Mouse (Mus musculus): ENCODE measurements around the gene Diaph3. TPM values are rescaled to one million over a fixed set of nuclear protein-coding genes. Genes with fewer than 3 reads are reported as not detected.

The Diaph3 gene
- polyA plus RNA-seq, 1 experiment, result 10.7 TPM

DNA sequence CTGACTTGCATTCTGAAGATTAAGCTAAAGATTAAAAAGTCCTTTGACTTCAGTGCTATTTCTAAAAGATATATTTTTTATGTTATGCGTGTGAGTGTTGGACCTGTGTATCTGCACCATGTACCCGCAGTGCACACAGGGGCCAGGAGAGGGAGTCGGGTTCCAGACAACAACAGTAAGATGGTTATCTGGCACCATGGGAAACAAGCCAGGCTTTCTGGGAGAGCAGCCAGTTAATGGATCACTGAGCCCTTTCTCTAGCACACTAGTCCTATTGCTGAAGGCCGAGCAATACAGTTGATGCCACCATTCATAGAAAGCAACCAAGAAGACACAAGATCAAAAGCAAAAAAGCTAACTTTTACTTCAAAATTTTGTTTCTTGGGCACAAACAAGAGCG lies 271.5 kb downstream of the Diaph3 start:
- Histone ChIP-seq H3K9me3 (no peaks in the 10 kb centered on the region), H3K4me1 (peaks cover 10% of the 10 kb centered on the region), H3K36me3 (replicated peaks; ENCODE audit: low read length) (peaks cover 8% of the 10 kb centered on the region), H3K4me3 (replicated peaks) (no peak overlapping the region), H3K27me3 (replicated peaks) (no peaks in the 10 kb centered on the region)
- TF ChIP-seq GATA1 (IDR thresholded peaks at IDR 0.05; ENCODE audit: borderline replicate concordance, low read length), result no peak
- TF ChIP-seq FLI1 (IDR thresholded peaks at IDR 0.05; ENCODE audit: low read length), result no peak

DNA sequence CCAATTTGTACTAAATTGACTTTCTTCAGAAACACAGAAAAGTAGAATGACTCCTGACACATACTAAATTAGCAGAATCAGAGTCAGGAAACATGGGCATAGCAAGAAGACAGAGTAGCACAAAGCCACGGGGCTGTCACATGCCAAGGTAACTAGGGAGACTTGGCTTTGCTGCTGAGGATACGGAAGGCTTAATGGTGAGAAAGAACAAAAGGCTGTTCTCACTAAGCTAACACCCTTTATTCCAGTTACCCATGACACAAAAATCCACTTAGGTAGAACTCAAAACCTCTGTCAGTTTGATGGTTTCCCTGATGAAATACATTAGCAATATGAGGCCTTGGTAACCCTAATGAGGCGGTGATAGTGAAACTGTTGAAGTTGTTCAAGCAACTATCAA lies 273.9 kb downstream of the Diaph3 start:
- H3K9me3 ChIP-seq, result no peaks in the 10 kb centered on the region
- TF ChIP-seq FLI1 (IDR thresholded peaks at IDR 0.05; ENCODE audit: low read length) (no peak), GATA1 (IDR thresholded peaks at IDR 0.05; ENCODE audit: borderline replicate concordance, low read length) (no peak)
- H3K4me1 ChIP-seq, result peaks cover 10% of the 10 kb centered on the region
- no peak overlapping the region for H3K4me3 ChIP-seq (replicated peaks)
- no peaks in the 10 kb centered on the region for H3K27me3 ChIP-seq (replicated peaks)
- peaks cover 8% of the 10 kb centered on the region for H3K36me3 ChIP-seq (replicated peaks; ENCODE audit: low read length)

DNA sequence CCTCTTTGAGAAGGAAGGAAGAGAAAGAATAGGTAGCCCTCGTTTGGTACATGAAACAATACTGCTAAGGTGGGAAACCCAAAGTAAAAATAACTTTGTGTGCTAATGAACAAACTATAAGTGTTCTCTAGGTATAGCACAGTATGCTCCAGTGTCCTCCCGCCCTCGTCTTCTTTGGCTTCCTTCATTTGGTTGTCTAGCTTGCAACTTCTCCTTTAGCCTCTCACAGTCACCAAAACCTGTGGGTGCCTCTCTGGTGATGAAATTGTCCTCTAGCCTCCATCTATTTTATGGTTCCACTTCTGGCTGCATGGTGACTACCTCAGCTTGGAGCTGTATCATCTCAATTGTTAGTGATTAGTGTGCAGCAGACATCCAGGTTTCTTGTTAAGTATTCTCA lies 277.0 kb downstream of the Diaph3 start:
- H3K4me1 ChIP-seq, result peaks cover 16% of the 10 kb centered on the region
- H3K27me3 ChIP-seq (replicated peaks), result no peaks in the 10 kb centered on the region
- H3K4me3 ChIP-seq (replicated peaks), result no peak overlapping the region
- H3K36me3 ChIP-seq (replicated peaks; ENCODE audit: low read length), result peaks cover 8% of the 10 kb centered on the region
- TF ChIP-seq FLI1 (IDR thresholded peaks at IDR 0.05; ENCODE audit: low read length) (no peak), GATA1 (IDR thresholded peaks at IDR 0.05; ENCODE audit: borderline replicate concordance, low read length) (no peak)
- H3K9me3 ChIP-seq, result no peaks in the 10 kb centered on the region

DNA sequence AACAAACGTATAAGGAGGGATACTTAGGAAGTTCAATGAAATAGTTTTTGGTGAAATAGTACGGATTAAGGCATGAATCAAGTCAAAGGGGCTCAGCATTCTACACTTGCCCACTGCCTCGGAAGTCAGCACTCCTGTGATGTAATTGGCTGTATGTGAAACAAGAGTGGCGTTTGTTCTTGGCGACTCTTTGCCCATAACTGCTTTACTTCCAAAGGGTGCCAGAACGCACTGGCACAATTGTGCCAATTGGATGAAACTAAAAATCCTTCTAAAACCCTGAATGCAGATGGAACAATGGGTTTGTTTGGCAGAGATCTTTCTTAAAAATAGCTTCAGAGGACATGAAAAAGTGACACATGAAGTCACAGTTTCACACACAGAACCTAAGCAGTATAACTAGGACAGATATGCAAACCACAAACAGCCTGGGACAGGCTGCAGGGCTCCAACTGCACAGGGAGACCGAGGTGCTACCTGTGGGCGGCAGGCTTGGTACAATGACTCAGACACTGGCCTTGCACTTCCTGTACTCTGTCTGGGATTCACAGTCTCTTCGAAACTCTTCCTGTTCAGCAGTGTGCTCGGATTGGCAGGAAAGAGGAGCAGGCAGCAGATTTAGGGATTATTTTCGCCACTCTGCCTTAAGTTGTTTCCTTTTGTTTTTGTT lies 279.6 kb downstream of the Diaph3 start:
- Histone ChIP-seq H3K4me1 (peaks cover 9% of the 10 kb centered on the region), H3K36me3 (replicated peaks; ENCODE audit: low read length) (peaks cover 6% of the 10 kb centered on the region), H3K27me3 (replicated peaks) (no peaks in the 10 kb centered on the region), H3K4me3 (replicated peaks) (no peak overlapping the region), H3K9me3 (no peaks in the 10 kb centered on the region)
- TF ChIP-seq GATA1 (IDR thresholded peaks at IDR 0.05; ENCODE audit: borderline replicate concordance, low read length) (no peak), FLI1 (IDR thresholded peaks at IDR 0.05; ENCODE audit: low read length) (no peak)

DNA sequence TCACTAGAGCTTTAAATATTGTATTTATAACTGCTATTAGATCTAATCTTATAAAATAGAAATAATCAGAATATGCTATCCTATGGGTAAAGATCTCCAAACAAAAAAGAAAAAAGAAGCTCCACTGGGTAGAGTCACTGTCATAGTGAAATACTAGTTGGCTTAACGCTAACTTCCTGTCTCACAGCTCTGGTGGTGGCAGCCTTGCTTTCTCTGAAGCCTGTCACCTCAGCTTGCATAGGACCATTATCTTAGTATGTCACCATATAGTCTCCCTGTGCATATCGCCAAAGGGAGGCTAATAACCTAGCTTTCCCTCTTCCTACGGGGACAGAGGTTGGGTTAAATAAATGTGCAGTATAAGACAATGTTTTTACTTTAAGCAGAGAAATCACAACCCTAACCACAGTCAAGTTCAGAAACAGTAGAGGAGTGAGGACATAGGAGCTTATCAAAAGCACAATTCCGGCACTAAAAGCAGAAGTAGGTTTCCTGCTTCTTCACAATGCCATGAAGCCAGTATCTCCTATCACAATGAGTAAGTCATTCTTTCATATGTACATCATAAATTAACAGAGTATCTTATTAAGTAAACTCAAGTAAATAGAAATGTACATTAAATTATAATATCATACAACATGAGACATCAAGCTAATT lies 293.8 kb downstream of the Diaph3 start:
- no peaks in the 10 kb centered on the region for H3K27me3 ChIP-seq (replicated peaks)
- TF ChIP-seq FLI1 (IDR thresholded peaks at IDR 0.05; ENCODE audit: low read length) (no peak), GATA1 (IDR thresholded peaks at IDR 0.05; ENCODE audit: borderline replicate concordance, low read length) (no peak)
- no peaks in the 10 kb centered on the region for H3K9me3 ChIP-seq
- peaks cover 6% of the 10 kb centered on the region for H3K4me1 ChIP-seq
- H3K4me3 ChIP-seq (replicated peaks), result peak overlapping the region; percentile 54
- no peaks in the 10 kb centered on the region for H3K36me3 ChIP-seq (replicated peaks; ENCODE audit: low read length)

DNA sequence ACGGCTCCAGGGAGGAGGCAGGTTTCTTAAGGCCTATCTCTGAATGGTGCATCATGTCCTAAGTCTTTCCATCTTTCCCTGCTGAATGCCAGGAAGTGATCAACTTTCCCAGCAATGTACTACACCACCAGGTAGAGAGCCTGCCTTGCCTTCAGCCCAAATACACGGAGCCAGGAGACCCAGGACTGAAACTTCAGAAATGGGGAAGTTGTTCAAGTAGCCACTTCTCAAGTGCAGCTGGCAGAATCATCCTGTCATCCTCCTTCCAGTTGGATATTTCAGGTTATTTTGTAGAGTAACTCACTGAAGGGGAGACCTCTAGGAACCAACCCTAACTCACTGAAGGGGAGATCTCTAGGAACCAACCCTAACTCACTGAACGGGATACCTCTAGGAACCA lies 297.0 kb downstream of the Diaph3 start:
- H3K4me3 ChIP-seq (replicated peaks), result no peak overlapping the region
- TF ChIP-seq FLI1 (IDR thresholded peaks at IDR 0.05; ENCODE audit: low read length) (no peak), GATA1 (IDR thresholded peaks at IDR 0.05; ENCODE audit: borderline replicate concordance, low read length) (no peak)
- H3K9me3 ChIP-seq, result no peaks in the 10 kb centered on the region
- peaks cover 6% of the 10 kb centered on the region for H3K4me1 ChIP-seq
- H3K27me3 ChIP-seq (replicated peaks), result no peaks in the 10 kb centered on the region
- no peaks in the 10 kb centered on the region for H3K36me3 ChIP-seq (replicated peaks; ENCODE audit: low read length)

DNA sequence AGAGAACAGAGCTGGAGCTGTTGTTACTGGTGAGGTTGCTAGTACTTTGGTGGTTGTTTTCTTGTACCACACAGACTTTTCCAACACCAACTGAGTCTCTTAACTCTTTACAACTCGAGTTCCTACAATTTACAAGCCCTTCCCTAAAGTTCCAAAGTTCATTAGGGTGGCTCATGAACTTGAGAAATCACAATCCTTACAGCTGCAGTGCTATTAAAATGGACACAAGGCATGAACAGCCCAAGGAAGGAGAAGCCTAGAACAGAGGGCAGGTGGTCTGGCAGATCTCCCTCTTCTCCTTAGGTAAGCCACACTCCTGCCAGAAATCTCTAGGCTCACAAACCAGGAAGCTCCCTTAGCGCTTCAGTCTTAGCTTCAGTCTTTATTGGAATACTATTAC lies 303.4 kb downstream of the Diaph3 start:
- peaks cover 2% of the 10 kb centered on the region for H3K36me3 ChIP-seq (replicated peaks; ENCODE audit: low read length)
- no peak for TF ChIP-seq GATA1 (IDR thresholded peaks at IDR 0.05; ENCODE audit: borderline replicate concordance, low read length)
- no peak for TF ChIP-seq FLI1 (IDR thresholded peaks at IDR 0.05; ENCODE audit: low read length)
- no peaks in the 10 kb centered on the region for H3K9me3 ChIP-seq
- no peaks in the 10 kb centered on the region; the same call in 1 of the 2 replicates for H3K4me1 ChIP-seq
- H3K27me3 ChIP-seq (replicated peaks), result no peaks in the 10 kb centered on the region
- no peak overlapping the region for H3K4me3 ChIP-seq (replicated peaks)

DNA sequence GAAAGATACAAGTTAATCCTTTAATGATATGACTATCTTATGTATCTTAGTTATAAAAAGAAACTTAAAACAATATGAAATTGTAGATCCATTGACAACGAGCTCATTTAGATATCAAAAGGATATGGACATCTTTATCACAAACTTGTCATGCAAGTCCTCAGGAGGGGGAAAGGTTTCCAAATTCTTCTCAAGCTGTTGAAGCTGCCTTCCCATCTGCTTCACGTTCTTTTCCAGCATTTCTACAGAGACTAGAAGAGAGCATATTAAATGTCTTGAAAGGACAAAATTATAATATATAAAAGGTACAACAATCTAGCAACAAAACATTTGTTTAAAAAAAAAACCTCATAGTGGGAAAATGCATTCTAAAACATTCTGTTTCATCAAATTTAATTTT lies 306.2 kb downstream of the Diaph3 start:
- TF ChIP-seq FLI1 (IDR thresholded peaks at IDR 0.05; ENCODE audit: low read length) (no peak), GATA1 (IDR thresholded peaks at IDR 0.05; ENCODE audit: borderline replicate concordance, low read length) (no peak)
- no peak overlapping the region for H3K4me3 ChIP-seq (replicated peaks)
- H3K9me3 ChIP-seq, result no peaks in the 10 kb centered on the region
- no peaks in the 10 kb centered on the region; the same call in 1 of the 2 replicates for H3K4me1 ChIP-seq
- no peaks in the 10 kb centered on the region for H3K27me3 ChIP-seq (replicated peaks)
- peaks cover 11% of the 10 kb centered on the region for H3K36me3 ChIP-seq (replicated peaks; ENCODE audit: low read length)

DNA sequence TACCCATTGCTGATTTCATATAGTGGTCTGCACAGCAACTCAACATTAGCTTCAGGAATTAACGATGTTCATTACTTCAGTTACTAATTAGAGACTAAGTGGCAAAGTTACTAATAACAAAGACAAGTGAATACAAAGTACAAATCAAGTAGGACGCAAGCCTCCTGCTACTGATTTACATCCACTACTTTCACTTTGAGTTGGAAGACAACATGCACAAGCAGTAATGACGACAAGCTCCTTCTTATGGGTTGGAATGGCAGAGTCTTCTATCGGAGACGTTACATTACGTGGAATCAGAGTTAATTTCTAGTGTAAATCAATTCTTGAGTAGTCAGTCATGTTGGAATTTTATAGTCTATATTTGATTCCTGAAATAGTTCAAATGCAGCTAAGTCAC lies 306.8 kb downstream of the Diaph3 start:
- H3K4me3 ChIP-seq (replicated peaks), result no peak overlapping the region
- H3K4me1 ChIP-seq, result no peaks in the 10 kb centered on the region; the same call in 1 of the 2 replicates
- peaks cover 11% of the 10 kb centered on the region for H3K36me3 ChIP-seq (replicated peaks; ENCODE audit: low read length)
- TF ChIP-seq GATA1 (IDR thresholded peaks at IDR 0.05; ENCODE audit: borderline replicate concordance, low read length) (no peak), FLI1 (IDR thresholded peaks at IDR 0.05; ENCODE audit: low read length) (no peak)
- no peaks in the 10 kb centered on the region for H3K9me3 ChIP-seq
- no peaks in the 10 kb centered on the region for H3K27me3 ChIP-seq (replicated peaks)

DNA sequence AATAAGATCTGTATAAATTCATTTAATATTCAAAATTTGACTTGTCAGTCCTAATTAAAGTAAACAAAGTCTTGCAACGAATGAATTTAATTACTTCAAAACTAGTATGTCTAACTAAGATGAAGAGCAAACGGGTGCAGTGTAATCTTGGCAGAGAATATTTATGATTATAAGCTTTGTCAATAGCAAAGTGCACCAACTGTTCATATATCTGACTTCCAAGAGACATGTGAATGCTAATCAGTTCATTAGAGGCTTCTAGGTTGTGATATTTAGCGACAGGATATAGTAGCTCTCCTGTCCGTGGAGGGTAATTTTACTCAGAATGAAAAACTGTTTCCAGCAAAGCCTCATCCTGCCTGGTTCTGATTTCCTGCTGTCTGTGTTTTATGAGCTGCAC lies 308.0 kb downstream of the Diaph3 start:
- Histone ChIP-seq H3K36me3 (replicated peaks; ENCODE audit: low read length) (peaks cover 11% of the 10 kb centered on the region), H3K4me3 (replicated peaks) (no peak overlapping the region), H3K4me1 (no peaks in the 10 kb centered on the region), H3K9me3 (no peaks in the 10 kb centered on the region), H3K27me3 (replicated peaks) (no peaks in the 10 kb centered on the region)
- TF ChIP-seq FLI1 (IDR thresholded peaks at IDR 0.05; ENCODE audit: low read length), result no peak

Data from megakaryocyte, embryonic 14.5 days (primary cell).